Mouse (Mus musculus): ENCODE measurements around the gene Fam222a. TPM values are rescaled to one million over a fixed set of nuclear protein-coding genes. Genes with fewer than 3 reads are reported as not detected.

Gene Fam222a
- 2.9 and 3.4 TPM in 2 replicates for polyA plus RNA-seq (2016; fragmentation: Nextera tagmentation; extraction: Ambion mirVana)

GRCm38 (mm10) chr5:114567565-114568197 is at the start of gene Fam222a:
TSS of gene Fam222a (plus strand) at chr5:114568016.
- under 1% methylated on average over 71 of the region's 72 CpGs for whole genome bisulfite sequencing
- peak within 1 kb of the TSS; percentile 66 for H3K4me3 ChIP-seq
- 0 out of 2 replicates have a peak, but pooled peaks cover 6% of the 10 kb centered on the region for H3K9me3 ChIP-seq
- peaks cover 48% of the 10 kb centered on the region for H3K4me1 ChIP-seq
- peak within 1 kb of the TSS; percentile 62 for H3K9ac ChIP-seq
- peak within 1 kb of the TSS; percentile 96 for H3K4me2 ChIP-seq (replicated peaks)
- peak; percentile 61 for ATAC-seq (ENCODE audit: insufficient number of reproducible peaks, insufficient read depth, low FRiP score, low TSS enrichment)
- H3K27me3 ChIP-seq, result peaks cover 43% of the 10 kb centered on the region
- peak within 1 kb of the TSS; percentile 75 for H3K27ac ChIP-seq
- no peaks in the 10 kb centered on the region for H3K36me3 ChIP-seq

GRCm38 (mm10) chr5:114528355-114528754 is 39.5 kb upstream of the Fam222a start:
- Histone ChIP-seq H3K4me2 (replicated peaks) (no peak overlapping the region), H3K9me3 (no peaks in the 10 kb centered on the region), H3K36me3 (no peaks in the 10 kb centered on the region), H3K27me3 (no peaks in the 10 kb centered on the region), H3K9ac (no peak overlapping the region), H3K27ac (no peak overlapping the region), H3K4me1 (peaks cover 3% of the 10 kb centered on the region; the same call in 1 of the 2 replicates), H3K4me3 (no peak overlapping the region)
- 86% methylated on average over 6 of the region's 6 CpGs for WGBS
- no peak for ATAC-seq (ENCODE audit: insufficient number of reproducible peaks, insufficient read depth, low FRiP score, low TSS enrichment)

- no peak for ATAC-seq (ENCODE audit: insufficient number of reproducible peaks, insufficient read depth, low FRiP score, low TSS enrichment)
- no peak overlapping the region for H3K27ac ChIP-seq
- no peak overlapping the region for H3K9ac ChIP-seq
- no peak overlapping the region for H3K4me2 ChIP-seq (replicated peaks)
- H3K36me3 ChIP-seq, result no peaks in the 10 kb centered on the region
- H3K4me3 ChIP-seq, result no peak overlapping the region
- 34% methylated on average over 6 of the region's 6 CpGs for WGBS
- H3K9me3 ChIP-seq, result no peaks in the 10 kb centered on the region
- peaks cover 3% of the 10 kb centered on the region; the same call in 1 of the 2 replicates for H3K4me1 ChIP-seq
- no peaks in the 10 kb centered on the region for H3K27me3 ChIP-seq
Measured at GRCm38 (mm10) chr5:114530337-114530736, 37.5 kb upstream of the Fam222a start.

- H3K27ac ChIP-seq, result no peak overlapping the region
- H3K4me2 ChIP-seq (replicated peaks), result no peak overlapping the region
- H3K27me3 ChIP-seq, result peaks cover 8% of the 10 kb centered on the region
- ATAC-seq (ENCODE audit: insufficient number of reproducible peaks, insufficient read depth, low FRiP score, low TSS enrichment), result no peak
- no peaks in the 10 kb centered on the region for H3K36me3 ChIP-seq
- H3K9me3 ChIP-seq, result no peaks in the 10 kb centered on the region
- H3K4me3 ChIP-seq, result no peak overlapping the region
- H3K4me1 ChIP-seq, result peaks cover 3% of the 10 kb centered on the region; the same call in 1 of the 2 replicates
- 75% methylated on average over 6 of the region's 6 CpGs for WGBS
- H3K9ac ChIP-seq, result no peak overlapping the region
Measured at GRCm38 (mm10) chr5:114532055-114532454, 35.8 kb upstream of the Fam222a start.

- no peaks in the 10 kb centered on the region for H3K36me3 ChIP-seq
- H3K9ac ChIP-seq, result no peak overlapping the region
- H3K4me1 ChIP-seq, result peaks cover 23% of the 10 kb centered on the region
- peak overlapping the region; percentile 33 for H3K4me2 ChIP-seq (replicated peaks)
- peaks cover 16% of the 10 kb centered on the region for H3K27me3 ChIP-seq
- 6% methylated on average over 26 of the region's 26 CpGs for WGBS
- H3K9me3 ChIP-seq, result no peaks in the 10 kb centered on the region
- no peak overlapping the region for H3K27ac ChIP-seq
- no peak for ATAC-seq (ENCODE audit: insufficient number of reproducible peaks, insufficient read depth, low FRiP score, low TSS enrichment)
- no peak overlapping the region for H3K4me3 ChIP-seq
Measured at GRCm38 (mm10) chr5:114537308-114538020, 30.4 kb upstream of the Fam222a start.

GRCm38 (mm10) chr5:114538021-114538405 is 29.8 kb upstream of the Fam222a start:
- H3K4me2 ChIP-seq (replicated peaks), result peak overlapping the region; percentile 33
- no peak overlapping the region for H3K4me3 ChIP-seq
- no peaks in the 10 kb centered on the region for H3K9me3 ChIP-seq
- H3K4me1 ChIP-seq, result peaks cover 23% of the 10 kb centered on the region
- no peak for ATAC-seq (ENCODE audit: insufficient number of reproducible peaks, insufficient read depth, low FRiP score, low TSS enrichment)
- H3K9ac ChIP-seq, result no peak overlapping the region
- no peak overlapping the region for H3K27ac ChIP-seq
- H3K27me3 ChIP-seq, result peaks cover 16% of the 10 kb centered on the region
- WGBS, result 11% methylated on average over 8 of the region's 8 CpGs
- H3K36me3 ChIP-seq, result no peaks in the 10 kb centered on the region

- no peak overlapping the region for H3K9ac ChIP-seq
- peaks cover 23% of the 10 kb centered on the region for H3K4me1 ChIP-seq
- no peak for ATAC-seq (ENCODE audit: insufficient number of reproducible peaks, insufficient read depth, low FRiP score, low TSS enrichment)
- H3K27me3 ChIP-seq, result peaks cover 16% of the 10 kb centered on the region
- 19% methylated on average over 4 of the region's 4 CpGs for WGBS
- H3K4me2 ChIP-seq (replicated peaks), result no peak overlapping the region
- no peak overlapping the region for H3K4me3 ChIP-seq
- H3K9me3 ChIP-seq, result no peaks in the 10 kb centered on the region
- no peak overlapping the region for H3K27ac ChIP-seq
- H3K36me3 ChIP-seq, result no peaks in the 10 kb centered on the region
Measured at GRCm38 (mm10) chr5:114538752-114539151, 29.1 kb upstream of the Fam222a start.

GRCm38 (mm10) chr5:114539766-114540165 is 28.1 kb upstream of the Fam222a start:
- ATAC-seq (ENCODE audit: insufficient number of reproducible peaks, insufficient read depth, low FRiP score, low TSS enrichment), result no peak
- H3K9ac ChIP-seq, result no peak overlapping the region
- H3K4me3 ChIP-seq, result no peak overlapping the region
- H3K27me3 ChIP-seq, result peaks cover 16% of the 10 kb centered on the region
- WGBS, result 71% methylated on average over 6 of the region's 6 CpGs
- H3K4me2 ChIP-seq (replicated peaks), result no peak overlapping the region
- H3K4me1 ChIP-seq, result peaks cover 23% of the 10 kb centered on the region
- no peak overlapping the region for H3K27ac ChIP-seq
- no peaks in the 10 kb centered on the region for H3K9me3 ChIP-seq
- no peaks in the 10 kb centered on the region for H3K36me3 ChIP-seq

- peaks cover 23% of the 10 kb centered on the region for H3K4me1 ChIP-seq
- 37% methylated on average over 15 of the region's 15 CpGs for WGBS
- no peak overlapping the region for H3K4me3 ChIP-seq
- ATAC-seq (ENCODE audit: insufficient number of reproducible peaks, insufficient read depth, low FRiP score, low TSS enrichment), result no peak
- no peaks in the 10 kb centered on the region for H3K9me3 ChIP-seq
- H3K4me2 ChIP-seq (replicated peaks), result no peak overlapping the region
- no peak overlapping the region for H3K27ac ChIP-seq
- no peaks in the 10 kb centered on the region for H3K36me3 ChIP-seq
- H3K27me3 ChIP-seq, result peaks cover 9% of the 10 kb centered on the region
- H3K9ac ChIP-seq, result no peak overlapping the region
Measured at GRCm38 (mm10) chr5:114541656-114542445, 26.0 kb upstream of the Fam222a start.

GRCm38 (mm10) chr5:114543656-114544055 is 24.2 kb upstream of the Fam222a start:
- ATAC-seq (ENCODE audit: insufficient number of reproducible peaks, insufficient read depth, low FRiP score, low TSS enrichment), result no peak
- H3K4me2 ChIP-seq (replicated peaks), result no peak overlapping the region
- H3K9me3 ChIP-seq, result no peaks in the 10 kb centered on the region
- peaks cover 3% of the 10 kb centered on the region; the same call in 1 of the 2 replicates for H3K27me3 ChIP-seq
- H3K4me1 ChIP-seq, result peaks cover 9% of the 10 kb centered on the region
- H3K27ac ChIP-seq, result no peak overlapping the region
- no peak overlapping the region for H3K4me3 ChIP-seq
- no peak overlapping the region for H3K9ac ChIP-seq
- no peaks in the 10 kb centered on the region for H3K36me3 ChIP-seq
- 85% methylated on average over 6 of the region's 6 CpGs for WGBS

GRCm38 (mm10) chr5:114544205-114544604 is 23.6 kb upstream of the Fam222a start:
- H3K36me3 ChIP-seq, result no peaks in the 10 kb centered on the region
- no peaks in the 10 kb centered on the region for H3K9me3 ChIP-seq
- H3K9ac ChIP-seq, result no peak overlapping the region
- no peak overlapping the region for H3K4me2 ChIP-seq (replicated peaks)
- no peak for ATAC-seq (ENCODE audit: insufficient number of reproducible peaks, insufficient read depth, low FRiP score, low TSS enrichment)
- H3K27ac ChIP-seq, result no peak overlapping the region
- H3K4me3 ChIP-seq, result no peak overlapping the region
- WGBS, result 77% methylated on average over 4 of the region's 4 CpGs
- H3K4me1 ChIP-seq, result peaks cover 4% of the 10 kb centered on the region; the same call in 1 of the 2 replicates
- peaks cover 3% of the 10 kb centered on the region; the same call in 1 of the 2 replicates for H3K27me3 ChIP-seq

Data from embryonic facial prominence, embryonic 12.5 days (tissue).